Mouse (Mus musculus) gastrocnemius, adult 8-10 months (tissue): Measurements from ENCODE around the gene Krt1. TPM values are rescaled to one million over a fixed set of nuclear protein-coding genes. Genes with fewer than 3 reads are reported as not detected.

Experiments used
- DNase-seq, 2 experiments: peaks; one replicate each; pipeline ENCODE4 v3.0.0; 2022; ENCODE audit warnings: low spot score in 2 of 2
- microRNA-seq: library from miRNA; unstranded; fragments of <30 nt; microRNA quantifications from one replicate; pipeline ENCODE4 v1.2.0, GENCODE M21; 2022
- total RNA-seq, 4 experiments: library from RNA; stranded (reverse); gene quantifications; 2 replicates each; pipeline ENCODE4 v1.2.4; 2022

The Krt1 gene
- total RNA-seq, 4 experiments from 2014 or later = not detected

- DNase-seq = no peak
Measured at GRCm38 (mm10) chr15:101817875-101818274, 32.7 kb downstream of the Krt1 start, which contains the start of gene Krt2. Gene Krt2 (minus strand): TSS chr15:101818169.

DNA sequence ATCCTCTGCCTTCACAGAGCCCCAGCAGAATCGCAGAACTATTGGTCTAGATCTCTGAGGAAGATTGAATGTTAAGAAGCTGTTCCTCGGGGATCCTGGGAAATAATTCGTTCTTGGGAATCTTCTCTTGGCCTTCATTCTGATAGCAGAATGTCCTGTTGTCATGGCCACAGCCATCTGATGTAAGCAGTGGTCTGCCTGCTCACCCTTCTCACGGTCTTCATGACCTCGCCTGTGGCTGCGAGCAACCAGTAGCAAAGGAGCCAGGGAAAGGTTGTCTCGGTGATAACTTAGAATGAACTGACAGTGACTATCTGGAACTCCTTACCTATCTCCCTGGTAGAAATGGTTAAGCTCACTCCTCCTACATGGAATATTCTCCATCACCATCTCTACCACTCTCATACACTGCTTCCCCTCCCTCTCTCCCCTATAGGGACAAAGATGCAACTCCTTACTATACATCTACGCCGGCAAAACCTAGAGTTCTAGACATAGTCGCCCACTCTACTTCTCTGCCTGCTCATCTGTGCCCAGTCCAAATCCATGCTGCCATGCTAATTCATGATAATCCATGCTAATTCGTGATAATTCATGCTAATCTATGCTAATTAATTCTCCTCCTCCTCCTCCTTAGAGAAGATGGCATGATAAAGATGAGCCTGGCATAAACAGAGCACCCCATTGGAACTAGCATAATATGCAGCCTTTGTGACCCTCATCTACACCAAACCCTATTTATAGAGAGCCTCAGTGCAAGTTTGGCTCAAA lies 47.4 kb downstream of the Krt1 start:
- no peak for DNase-seq

DNA sequence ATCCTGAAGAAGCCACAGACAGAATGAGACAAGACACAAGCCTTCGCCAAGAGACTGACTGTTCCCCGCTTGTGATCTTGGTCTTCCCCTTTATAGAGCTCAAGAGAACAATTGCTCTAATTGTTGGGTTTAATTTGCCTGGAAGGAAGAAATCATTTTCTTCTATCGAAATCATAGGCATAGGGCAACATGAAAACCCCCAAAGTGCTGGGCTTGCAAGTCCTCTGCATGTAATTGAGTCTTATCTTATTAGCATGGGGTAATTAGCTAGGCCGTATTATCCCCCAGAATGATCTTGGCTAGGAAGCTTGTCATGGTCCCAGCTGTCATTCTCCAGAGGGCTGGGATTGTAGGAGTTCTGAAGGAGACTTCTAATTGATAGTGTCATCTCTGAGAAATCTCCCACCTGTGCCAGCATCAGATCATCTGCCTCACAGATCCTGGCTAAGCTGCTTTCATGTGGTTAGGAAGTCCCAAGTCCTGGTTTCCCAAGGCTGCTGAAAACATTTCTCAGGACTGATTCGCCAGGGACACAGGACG lies 48.2 kb downstream of the Krt1 start, which contains the start of gene Krt73:
Gene Krt73, minus strand, starts transcription at position 51 of the 540 bp plus-strand sequence.
- DNase-seq = no peak

Small RNA genes lying within 50 kb of the gene (microRNA-seq; reads per million reads assigned to microRNA genes)
- gene Gm44356 = not detected

Other genes starting within 250 kb of the Krt1 start
- not detected for gene Gm5414, start 222.6 kb downstream of the Krt1 start, total RNA-seq
- not detected for gene Gm5478, start 203.4 kb downstream of the Krt1 start, total RNA-seq
- not detected for gene Krt6b, start 170.5 kb downstream of the Krt1 start, total RNA-seq
- gene Krt6a, start 156.5 kb downstream of the Krt1 start, total RNA-seq = not detected
- gene Krt5, start 137.9 kb downstream of the Krt1 start, total RNA-seq = not detected
- gene Krt71, start 107.7 kb downstream of the Krt1 start, total RNA-seq = not detected
- not detected for gene Krt72, start 64.3 kb downstream of the Krt1 start, total RNA-seq
- not detected for gene Krt73, start 48.4 kb downstream of the Krt1 start, total RNA-seq
- gene Krt2, start 32.6 kb downstream of the Krt1 start, total RNA-seq = not detected
- not detected for gene Krt77, start 18.9 kb upstream of the Krt1 start, total RNA-seq
- gene Krt76, start 42.1 kb upstream of the Krt1 start, total RNA-seq = not detected
- gene Krt4, start 73.9 kb upstream of the Krt1 start, total RNA-seq = not detected
- gene Krt79, start 89.5 kb upstream of the Krt1 start, total RNA-seq = not detected
- not detected for gene Krt78, start 103.5 kb upstream of the Krt1 start, total RNA-seq
- under 1 TPM in 1 of 4 experiments, not detected in 3; 0.32 TPM for gene Krt8, start 153.7 kb upstream of the Krt1 start, total RNA-seq
- 1 to 10 TPM in 1 of 4 experiments, under 1 TPM in 3; 0.29 to 2.0 (median 0.42) TPM for gene Krt18, start 177.4 kb upstream of the Krt1 start, total RNA-seq
- 100 to 1,000 TPM; 227 to 269 (median 241) TPM for gene Eif4b, start 223.0 kb upstream of the Krt1 start, total RNA-seq
- 10 to 100 TPM; 17.3 to 37.7 (median 32.0) TPM for gene Tns2, start 249.6 kb upstream of the Krt1 start, total RNA-seq